Mouse (Mus musculus) kidney, adult 8-10 months (tissue): ENCODE measurements around the gene Asb11.

Experiments
- DNase-seq, 2 experiments: peaks; one replicate each; pipeline ENCODE4 v3.0.0; 2022

The Asb11 gene

DNA sequence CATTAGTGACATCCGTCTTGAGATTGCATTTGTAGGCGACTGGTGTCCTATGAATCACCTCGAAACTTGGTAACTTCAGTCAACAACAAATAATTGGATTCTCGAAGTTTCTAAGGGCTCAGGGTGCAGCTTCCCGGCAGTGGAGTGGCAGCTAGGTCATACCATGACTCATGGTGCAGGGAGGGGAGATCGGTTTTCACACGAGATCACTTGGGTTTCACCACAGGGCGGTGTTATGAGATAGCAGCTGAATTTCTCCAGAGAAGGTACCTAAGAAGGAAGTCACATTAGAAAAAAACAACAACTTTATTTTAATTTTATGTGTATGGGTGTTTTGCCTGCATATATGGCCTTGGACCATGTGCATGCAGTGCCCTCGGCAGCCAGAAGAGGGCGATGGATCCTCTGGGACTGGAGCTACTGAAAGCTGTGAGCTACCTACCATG, 9.3 kb downstream of the Asb11 start:
- DNase-seq, result no peak

GRCm38 (mm10) chrX:164446835-164447681, 10.3 kb downstream of the Asb11 start:
- DNase-seq, result no peak

DNA sequence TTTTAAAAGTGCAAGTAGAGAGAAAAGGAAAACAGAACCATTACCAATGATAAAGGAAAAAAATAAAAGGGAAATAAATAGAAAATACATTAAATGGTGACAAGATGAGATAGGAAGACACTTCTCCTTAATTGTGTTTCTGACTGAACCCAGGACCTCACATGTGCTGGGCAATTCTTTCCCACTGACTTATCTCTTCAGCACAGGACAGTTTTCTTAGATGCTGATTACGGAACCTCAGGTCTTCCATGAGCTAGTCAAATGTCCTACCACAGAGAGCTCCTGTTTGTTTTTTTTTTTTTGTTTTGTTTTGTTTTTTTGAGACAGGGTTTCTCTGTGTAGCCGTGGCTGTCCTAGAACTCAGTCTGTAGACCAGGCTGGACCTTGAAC, 10.9 kb downstream of the Asb11 start:
- no peak for DNase-seq

DNA sequence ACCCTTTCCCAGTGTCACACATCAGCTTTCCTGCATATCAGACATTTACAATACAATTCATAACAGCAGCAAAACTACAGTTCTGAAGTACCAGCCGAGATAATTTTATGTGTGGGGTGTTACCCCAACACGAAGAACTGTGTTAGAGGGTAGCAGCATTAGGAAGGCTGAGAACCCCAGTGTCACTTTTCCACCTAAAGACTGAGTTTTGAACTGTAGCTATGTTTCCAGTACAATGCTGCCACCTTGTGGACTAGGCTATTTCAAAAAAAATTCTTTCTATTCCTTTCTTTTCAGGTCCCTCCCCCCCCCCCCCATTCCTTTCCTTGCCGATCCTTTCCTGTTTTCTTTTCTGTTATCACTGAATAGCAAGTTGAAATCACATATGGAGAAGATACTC, 12.4 kb downstream of the Asb11 start:
- peak; percentile 14 to 50 for DNase-seq

- DNase-seq, result no peak
Observed at GRCm38 (mm10) chrX:164459205-164459878, 22.5 kb downstream of the Asb11 start.

DNA sequence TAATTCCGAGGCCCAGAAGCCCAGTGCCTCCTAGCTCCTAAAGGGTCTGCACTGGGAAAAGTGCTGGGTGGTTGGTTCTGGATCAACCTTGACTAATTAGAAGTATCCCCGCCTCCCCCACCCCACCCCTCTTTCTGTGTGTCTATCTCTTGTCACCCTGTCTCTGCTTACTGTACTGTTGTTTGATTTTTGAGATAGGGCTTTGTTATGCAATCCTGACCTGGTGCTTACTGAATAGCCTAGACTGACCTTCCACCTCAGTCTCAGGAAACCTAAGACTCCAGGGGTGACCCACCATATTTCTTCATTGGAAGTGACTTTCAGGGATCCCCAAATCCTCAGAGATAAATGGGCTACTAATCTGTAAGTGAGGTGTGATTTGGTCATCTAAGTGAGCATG, 65.5 kb downstream of the Asb11 start:
- no peak for DNase-seq

DNA sequence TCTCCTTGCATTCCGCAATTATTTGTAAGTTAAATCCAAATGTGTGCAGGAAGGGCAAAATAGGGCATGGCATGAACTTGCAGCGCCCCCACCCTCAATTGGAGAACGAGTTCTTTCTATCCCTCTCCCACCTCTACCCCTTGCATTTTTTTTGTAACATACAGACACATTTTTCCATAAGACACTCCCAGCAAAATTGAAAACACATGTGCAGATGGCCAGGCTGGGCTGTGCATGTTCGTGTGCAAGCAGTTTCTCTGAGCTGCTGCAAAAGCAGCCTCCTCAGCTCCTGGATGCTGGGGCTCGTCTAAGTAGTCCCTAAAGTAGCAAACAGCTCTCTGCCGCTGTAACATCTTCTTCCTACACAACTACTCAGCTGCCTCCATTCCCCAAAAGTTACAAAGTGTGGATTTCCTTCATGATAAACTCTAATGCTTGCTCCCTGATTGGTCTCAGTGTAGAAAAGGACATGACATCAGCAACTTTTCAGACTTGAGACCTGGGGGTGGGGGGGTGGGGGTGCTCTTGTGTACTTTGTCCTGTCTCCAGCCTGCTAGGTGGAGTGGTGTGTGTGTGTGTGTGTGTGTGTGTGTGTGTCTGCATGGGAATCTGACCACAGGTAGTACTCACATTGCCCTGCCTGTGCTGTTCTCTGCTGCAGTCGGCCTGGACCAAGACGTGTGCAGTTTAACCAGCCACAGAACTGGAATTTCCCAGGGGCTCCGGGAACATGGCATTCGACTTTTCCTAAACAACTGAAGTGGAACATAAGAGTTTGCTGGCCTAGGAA, 69.1 kb downstream of the Asb11 start, which contains the start of gene Asb9:
Gene Asb9 (plus strand): TSS at position 619 of the 790 bp plus-strand sequence.
- DNase-seq, result peak; percentile 15 to 58

DNA sequence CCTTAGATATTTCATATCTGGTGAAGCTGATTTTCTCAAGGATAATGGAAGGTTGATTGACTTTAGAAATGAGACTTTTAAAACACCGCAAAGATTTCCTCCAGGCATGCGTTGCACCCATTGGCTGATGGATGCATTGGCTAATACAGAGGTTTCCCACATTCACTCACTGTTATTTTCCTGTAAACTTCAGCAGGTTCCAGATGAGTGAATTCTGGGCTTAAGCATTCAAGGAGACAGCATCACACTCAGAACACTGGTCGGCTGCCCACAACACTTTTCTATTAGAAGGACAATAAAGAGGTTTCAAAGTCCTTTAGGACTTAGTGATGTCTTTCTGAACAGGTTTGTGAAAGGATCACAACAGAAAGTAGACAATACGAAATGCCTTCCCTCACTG, 70.3 kb downstream of the Asb11 start:
- DNase-seq, result peak; percentile 12 to 15

DNA sequence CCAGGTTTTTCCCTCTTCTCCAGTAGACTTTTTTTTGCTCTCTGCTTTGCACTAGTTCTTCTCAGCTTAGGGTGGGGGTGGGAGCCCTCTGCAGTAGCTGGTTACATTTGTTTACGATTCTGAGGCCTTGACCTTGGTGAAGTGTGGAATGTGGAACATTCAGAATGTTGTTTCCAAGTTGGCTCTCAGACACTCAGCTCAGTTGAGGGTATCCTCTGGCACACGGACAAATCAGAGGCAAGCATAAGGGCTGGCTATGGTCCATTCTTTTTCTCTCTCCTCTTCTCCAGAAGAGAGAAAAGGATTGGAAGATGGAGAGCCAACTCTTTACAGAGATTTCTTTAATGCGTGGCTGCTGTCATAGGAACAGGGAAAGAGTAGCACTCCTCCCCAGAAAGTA, 71.9 kb downstream of the Asb11 start:
- peak in 1 of 2 experiments; percentile 12 for DNase-seq
